Comparison of ENCODE assay signal across 8 mouse cellular contexts in genomic region chr1:119421576-119422421, GRCm38 (mm10). TPM values are rescaled to one million over a fixed set of nuclear protein-coding genes. Genes with fewer than 3 reads are reported as not detected.
A peak's percentile ranks its signal among the peaks of the same experiment; 100 is the strongest.
DNase-seq lines count a peak whose midpoint lies in the region; ATAC-seq and TF ChIP-seq lines count a peak whose summit lies in the region.

Gene Inhbb (minus strand): TSS chr1:119422248.

- no peaks in the 10 kb centered on the region; the same call in 1 of the 2 replicates for H3K4me1 ChIP-seq in cerebellum, adult 2 months (ENCODE audit: control insufficient read depth, insufficient read depth, low read length)
- peaks cover 15% of the 10 kb centered on the region for H3K4me1 ChIP-seq in hindbrain, postnatal 0 days (ENCODE audit: insufficient read depth, low read length)
- H3K4me1 ChIP-seq in liver, embryonic 12.5 days = peaks cover 19% of the 10 kb centered on the region
- peaks cover 17% of the 10 kb centered on the region for H3K4me1 ChIP-seq in neural tube, embryonic 14.5 days (ENCODE audit: control insufficient read depth, insufficient read depth, low read length)

- no peak within 1 kb of the TSS for H3K27ac ChIP-seq in cerebellum, adult 2 months (ENCODE audit: insufficient read depth, low read length)
- H3K27ac ChIP-seq in hindbrain, postnatal 0 days = peak within 1 kb of the TSS; percentile 73
- H3K27ac ChIP-seq in liver, embryonic 12.5 days = no peak within 1 kb of the TSS
- peak within 1 kb of the TSS; percentile 60 for H3K27ac ChIP-seq in neural tube, embryonic 14.5 days (ENCODE audit: low read depth, low read length)

- peak; percentile 59 for DNase-seq in kidney, adult 18-20 months
- DNase-seq in kidney, adult 11 months = no peak
- DNase-seq in cerebellum, adult 2 months = peak; percentile 49 to 58
- peak; percentile 67 for DNase-seq in hindbrain, postnatal 0 days (ENCODE audit: low spot score)

- H3K9me3 ChIP-seq in hindbrain, postnatal 0 days (ENCODE audit: low read length) = no peaks in the 10 kb centered on the region
- no peaks in the 10 kb centered on the region for H3K9me3 ChIP-seq in liver, embryonic 12.5 days (replicated peaks)
- no peaks in the 10 kb centered on the region for H3K9me3 ChIP-seq in neural tube, embryonic 14.5 days (ENCODE audit: control insufficient read depth, low read length)

- H3K4me3 ChIP-seq in cerebellum, adult 2 months (replicated peaks; ENCODE audit: insufficient read depth, low read depth, low read length) = peak within 1 kb of the TSS; percentile 58
- peak within 1 kb of the TSS; percentile 65 for H3K4me3 ChIP-seq in hindbrain, postnatal 0 days (ENCODE audit: low read length)
- H3K4me3 ChIP-seq in liver, embryonic 12.5 days = peak within 1 kb of the TSS; percentile 52
- H3K4me3 ChIP-seq in neural tube, embryonic 14.5 days (ENCODE audit: low read depth, low read length) = peak within 1 kb of the TSS; percentile 59

- peak within 1 kb of the TSS; percentile 65 for H3K9ac ChIP-seq in hindbrain, postnatal 0 days (replicated peaks; ENCODE audit: low read length)
- H3K9ac ChIP-seq in liver, embryonic 12.5 days = 0 out of 2 replicates have a peak within 1 kb of the TSS, but pooled peaks have one; percentile 12
- H3K9ac ChIP-seq in neural tube, embryonic 14.5 days (replicated peaks; ENCODE audit: low read depth, low read length) = peak within 1 kb of the TSS; percentile 74

- peak within 1 kb of the TSS; percentile 96 for H3K4me2 ChIP-seq in hindbrain, postnatal 0 days (ENCODE audit: low read depth, low read length)
- peak within 1 kb of the TSS; percentile 75 for H3K4me2 ChIP-seq in liver, embryonic 12.5 days
- peak within 1 kb of the TSS; percentile 99 for H3K4me2 ChIP-seq in neural tube, embryonic 14.5 days (ENCODE audit: low read depth, low read length)

- 1% methylated on average over 75 of the region's 92 CpGs for WGBS in cerebellum, adult 2 months
- 2% methylated on average over 64 of the region's 92 CpGs for WGBS in hindbrain, postnatal 0 days
- 2% methylated on average over 79 of the region's 92 CpGs for WGBS in liver, embryonic 12.5 days (ENCODE audit: insufficient replicate concordance)
- WGBS in neural tube, embryonic 14.5 days = under 1% methylated on average over 77 of the region's 92 CpGs

- no peak for TF ChIP-seq CTCF in cerebellum, adult 2 months (IDR thresholded peaks at IDR 0.05; ENCODE audit: borderline replicate concordance, insufficient read depth, low read depth, low read length)
- no peak for TF ChIP-seq CTCF in hindbrain, postnatal 0 days (IDR thresholded peaks at IDR 0.05; ENCODE audit: low read depth)

- H3K27me3 ChIP-seq in cerebellum, adult 2 months (ENCODE audit: control insufficient read depth, insufficient read depth, low read length) = peaks cover 7% of the 10 kb centered on the region; the same call in 1 of the 2 replicates
- H3K27me3 ChIP-seq in hindbrain, postnatal 0 days (ENCODE audit: insufficient read depth, low read length) = peaks cover 26% of the 10 kb centered on the region; the same call in 1 of the 2 replicates
- peaks cover 98% of the 10 kb centered on the region for H3K27me3 ChIP-seq in liver, embryonic 12.5 days (replicated peaks)
- H3K27me3 ChIP-seq in neural tube, embryonic 14.5 days (ENCODE audit: control insufficient read depth, insufficient read depth, low read length) = peaks cover 36% of the 10 kb centered on the region

- ATAC-seq in frontal cortex, adult (ENCODE audit: low TSS enrichment) = peak; percentile 60
- peak; percentile 24 for ATAC-seq in hindbrain, postnatal 0 days
- ATAC-seq in liver, embryonic 12.5 days = no peak
- peak; percentile 32 for ATAC-seq in neural tube, embryonic 14.5 days (ENCODE audit: low read depth)
- ATAC-seq in inflammation-experienced regulatory T-cells, adult 6 months = no peak

- no peak for TF ChIP-seq POLR2A in cerebellum, adult 2 months (IDR thresholded peaks at IDR 0.05; ENCODE audit: borderline replicate concordance, insufficient read depth, low read length)

- H3K36me3 ChIP-seq in hindbrain, postnatal 0 days (ENCODE audit: insufficient read depth, low read length) = no peaks in the 10 kb centered on the region
- no peaks in the 10 kb centered on the region for H3K36me3 ChIP-seq in liver, embryonic 12.5 days
- no peaks in the 10 kb centered on the region for H3K36me3 ChIP-seq in neural tube, embryonic 14.5 days (ENCODE audit: control insufficient read depth, insufficient read depth, low read length)

RNA-seq across cellular contexts. Expression of gene Inhbb, which starts in this region (rescaled TPM):
- polyA plus RNA-seq in cerebellum, adult 2 months (2012; rRNA removed) = 5.6 and 6.1 TPM in 2 replicates
- 7.1 and 9.9 TPM in 2 replicates for total RNA-seq in hindbrain, postnatal 0 days (2014; rRNA removed)
- 3.3 and 3.4 TPM in 2 replicates for polyA plus RNA-seq in hindbrain, postnatal 0 days (2015; fragmentation: Nextera tagmentation; extraction: Ambion mirVana)
- 0.17 and 0.24 TPM in 2 replicates for polyA plus RNA-seq in liver, embryonic 12.5 days (2016; fragmentation: Nextera tagmentation; extraction: Ambion mirVana)
- polyA plus RNA-seq in neural tube, embryonic 14.5 days (2014; fragmentation: Nextera tagmentation; extraction: Ambion mirVana) = 2.4 and 2.7 TPM in 2 replicates
- polyA plus RNA-seq in inflammation-experienced regulatory T-cells, adult 6 months (2017; shearing (Covaris generic)) = not detected

Comparison
In these comparisons a context has a peak if more than half of its experiments do, and no peak if none do; other contexts are left out.
1. H3K27ac ChIP-seq: peak in hindbrain, postnatal 0 days (single experiment) and neural tube, embryonic 14.5 days (single experiment); none in cerebellum, adult 2 months (single experiment) and liver, embryonic 12.5 days (single experiment).
2. ATAC-seq: peak in frontal cortex, adult (single experiment), hindbrain, postnatal 0 days (single experiment) and neural tube, embryonic 14.5 days (single experiment); none in liver, embryonic 12.5 days (single experiment) and inflammation-experienced regulatory T-cells, adult 6 months (single experiment).
3. H3K9ac ChIP-seq: peak in every context shown above with its lines; median percentile 74 in neural tube, embryonic 14.5 days; 65 in hindbrain, postnatal 0 days; 12 in liver, embryonic 12.5 days.
4. Peak in every context shown above with its lines, with median percentiles within 50 percentile points of each other: H3K4me3 ChIP-seq and H3K4me2 ChIP-seq.